Mouse (Mus musculus): ENCODE results near the gene Cfap44.
A peak's percentile ranks its signal among the peaks of the same experiment; 100 is the strongest.

Cfap44 gene

GRCm38 (mm10) chr16:44494441-44495108, 100.0 kb downstream of the Cfap44 start:
- no peak for DNase-seq (ENCODE audit: low spot score in 2 of 2)

- no peak for DNase-seq (ENCODE audit: low spot score in 2 of 2)
These were observed 102.4 kb downstream of the Cfap44 start for GRCm38 (mm10) chr16:44496971-44497464.

GRCm38 (mm10) chr16:44498447-44498846, 103.9 kb downstream of the Cfap44 start:
- DNase-seq (ENCODE audit: low spot score in 2 of 2), result no peak

- DNase-seq (ENCODE audit: low spot score in 2 of 2), result no peak
These were observed 107.2 kb downstream of the Cfap44 start for GRCm38 (mm10) chr16:44501783-44502182.

- peak in 1 of 2 experiments; percentile 19 for DNase-seq (ENCODE audit: low spot score in 2 of 2)
These were observed 107.7 kb downstream of the Cfap44 start for GRCm38 (mm10) chr16:44502325-44502724.

- no peak for DNase-seq (ENCODE audit: low spot score in 2 of 2)
These were observed 108.4 kb downstream of the Cfap44 start for GRCm38 (mm10) chr16:44502895-44503575.

GRCm38 (mm10) chr16:44505243-44505642, 110.6 kb downstream of the Cfap44 start:
- DNase-seq (ENCODE audit: low spot score in 2 of 2), result no peak

- no peak for DNase-seq (ENCODE audit: low spot score in 2 of 2)
These were observed 112.7 kb downstream of the Cfap44 start for GRCm38 (mm10) chr16:44507027-44507929.

GRCm38 (mm10) chr16:44508025-44508424, 113.4 kb downstream of the Cfap44 start:
- no peak for DNase-seq (ENCODE audit: low spot score in 2 of 2)

- DNase-seq (ENCODE audit: low spot score in 2 of 2), result no peak
These were observed 114.2 kb downstream of the Cfap44 start for GRCm38 (mm10) chr16:44508772-44509171.

- DNase-seq (ENCODE audit: low spot score in 2 of 2), result no peak
These were observed 115.1 kb downstream of the Cfap44 start for GRCm38 (mm10) chr16:44509458-44510344.

GRCm38 (mm10) chr16:44510521-44511213, 116.1 kb downstream of the Cfap44 start:
- no peak for DNase-seq (ENCODE audit: low spot score in 2 of 2)

GRCm38 (mm10) chr16:44516498-44516897, 121.9 kb downstream of the Cfap44 start:
- no peak for DNase-seq (ENCODE audit: low spot score in 2 of 2)

GRCm38 (mm10) chr16:44523595-44523994, 129.0 kb downstream of the Cfap44 start:
- DNase-seq (ENCODE audit: low spot score in 2 of 2), result no peak

GRCm38 (mm10) chr16:44526044-44526443, 131.4 kb downstream of the Cfap44 start:
- no peak for DNase-seq (ENCODE audit: low spot score in 2 of 2)

- DNase-seq (ENCODE audit: low spot score in 2 of 2), result peak in 1 of 2 experiments; percentile 38
These were observed 132.1 kb downstream of the Cfap44 start for GRCm38 (mm10) chr16:44526689-44527088.

GRCm38 (mm10) chr16:44527218-44527905, 132.8 kb downstream of the Cfap44 start:
- DNase-seq (ENCODE audit: low spot score in 2 of 2), result no peak

GRCm38 (mm10) chr16:44528955-44529354, 134.4 kb downstream of the Cfap44 start:
- DNase-seq (ENCODE audit: low spot score in 2 of 2), result no peak

- no peak for DNase-seq (ENCODE audit: low spot score in 2 of 2)
These were observed 135.1 kb downstream of the Cfap44 start for GRCm38 (mm10) chr16:44529691-44530090.

GRCm38 (mm10) chr16:44530191-44530590, 135.6 kb downstream of the Cfap44 start:
- no peak for DNase-seq (ENCODE audit: low spot score in 2 of 2)
